Mouse (Mus musculus) kidney, adult 9 months (tissue): ENCODE data around the gene Kcne2.

ENCODE experiments used
- DNase-seq: peaks from one replicate; pipeline ENCODE4 v3.0.0; 2022

Kcne2 gene

DNA sequence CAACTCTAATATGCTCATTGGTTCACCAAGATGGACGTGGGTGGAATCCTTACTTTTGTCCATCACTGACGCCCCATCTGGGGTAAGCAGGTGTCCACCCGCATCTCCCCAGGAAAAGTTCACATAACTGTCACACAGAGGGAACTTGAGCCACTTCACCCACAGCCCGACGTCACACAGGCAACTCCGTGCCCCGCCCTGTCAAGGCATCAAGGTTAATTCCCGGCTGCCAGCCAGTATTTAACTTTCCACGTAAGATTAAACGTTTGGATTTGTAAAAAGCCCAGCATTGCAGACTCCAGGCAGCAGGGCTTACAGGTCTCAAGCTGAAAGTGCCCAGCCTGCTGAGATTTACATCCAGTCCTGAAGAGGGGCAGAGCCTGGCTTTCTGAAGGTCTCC is at the start of gene Kcne2:
Gene Kcne2 (plus strand): TSS at position 289 of the 400 bp plus-strand sequence.
- no peak for DNase-seq

DNA sequence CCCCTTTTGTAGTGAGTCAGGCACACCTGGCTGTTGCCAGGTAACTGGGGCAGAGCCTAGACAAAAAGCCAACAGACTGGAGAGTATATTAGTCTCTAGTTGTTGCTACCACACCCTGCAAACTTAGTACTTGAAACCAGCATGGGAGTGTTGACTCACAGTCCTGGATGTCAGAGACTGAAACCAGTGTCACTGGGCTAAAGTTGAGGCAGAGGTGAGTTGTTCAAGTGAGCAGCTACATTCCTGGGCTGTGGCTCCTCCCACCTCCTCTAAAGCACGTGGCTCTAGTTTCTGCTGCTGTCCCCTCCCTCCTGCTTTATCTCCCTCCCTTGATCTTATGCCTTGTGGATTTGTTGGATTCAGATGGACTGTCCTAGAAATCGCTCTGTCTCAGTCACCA is 46.3 kb upstream of the Kcne2 start:
- DNase-seq, result no peak

DNA sequence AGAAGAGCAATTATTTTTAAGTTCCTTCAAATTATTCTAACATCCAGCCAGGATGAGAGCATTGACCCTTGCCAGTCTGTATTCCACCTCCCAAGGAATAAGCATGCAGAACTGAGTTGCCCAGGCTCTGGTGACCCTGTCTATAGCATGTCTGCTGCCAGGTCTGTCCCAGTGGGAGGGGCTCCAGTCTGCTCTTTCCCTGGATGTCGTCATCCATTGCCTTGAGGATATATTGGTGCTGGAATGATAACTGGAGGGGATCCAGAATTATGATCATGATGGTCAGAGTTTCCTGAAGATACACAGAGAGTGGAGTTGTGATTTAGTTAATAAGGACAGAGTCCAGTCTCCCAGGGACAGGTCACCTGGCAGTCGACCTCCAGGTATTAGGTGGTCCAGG is 45.2 kb upstream of the Kcne2 start:
- DNase-seq, result no peak

DNA sequence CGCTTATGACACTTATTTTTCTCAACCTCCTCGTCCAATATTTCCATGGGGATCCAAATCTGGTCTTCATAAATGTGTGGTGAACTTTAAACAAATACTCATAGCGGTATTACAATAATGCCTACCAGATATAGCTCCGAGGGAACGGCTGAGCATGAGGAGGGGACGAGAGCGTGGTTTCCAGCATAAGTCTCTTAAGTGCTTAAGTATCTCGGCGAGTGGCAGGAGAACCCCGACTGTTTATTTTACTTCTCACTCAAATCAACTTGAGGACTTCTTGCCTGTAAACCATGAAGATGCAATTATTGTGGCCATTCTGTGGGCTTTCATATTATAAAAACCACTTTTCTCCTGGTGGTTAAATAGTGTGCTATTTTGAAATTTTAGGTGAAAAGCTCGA is 44.5 kb upstream of the Kcne2 start:
- no peak for DNase-seq

DNA sequence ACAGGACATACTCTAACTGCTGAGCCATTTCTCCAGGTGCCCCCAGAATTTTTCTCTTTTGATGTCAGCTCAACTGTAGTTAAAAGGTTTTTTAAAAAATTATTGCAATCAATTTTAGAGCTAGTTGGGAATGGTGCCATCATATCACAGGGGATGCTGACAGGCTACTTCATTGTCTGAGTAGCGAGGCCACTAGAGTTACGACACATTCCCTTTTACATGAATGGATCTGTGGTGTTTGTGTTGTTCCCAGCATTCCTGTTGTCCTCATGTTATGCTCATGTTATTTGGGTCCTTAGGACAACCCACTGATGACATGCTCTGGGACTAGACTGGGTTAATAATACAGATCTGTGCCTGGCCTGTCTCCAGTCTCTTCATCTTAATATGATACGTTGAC is 42.5 kb upstream of the Kcne2 start:
- DNase-seq, result no peak

DNA sequence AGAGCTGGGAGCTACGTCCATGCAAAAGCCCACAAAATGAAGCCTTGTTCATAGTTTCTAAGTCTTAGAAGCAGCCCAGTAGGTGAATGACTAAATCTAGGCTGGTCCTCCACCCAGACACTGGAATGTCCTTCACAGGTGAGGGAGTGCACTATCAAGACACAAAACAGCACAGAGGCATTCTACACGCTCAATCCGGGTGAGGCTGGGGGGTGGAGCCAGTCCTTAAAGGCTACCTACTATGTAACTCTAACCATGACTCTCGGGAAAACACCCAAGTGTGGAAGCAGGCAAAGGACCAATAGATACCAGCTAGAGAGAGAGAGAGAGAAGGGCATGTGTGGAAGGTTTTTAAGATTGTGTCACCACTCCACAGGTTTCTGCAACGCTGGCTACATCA is 41.7 kb upstream of the Kcne2 start:
- DNase-seq, result no peak

- no peak for DNase-seq
Observed at GRCm38 (mm10) chr16:92254316-92254715, 37.9 kb upstream of the Kcne2 start.

- DNase-seq, result no peak
Observed at GRCm38 (mm10) chr16:92267861-92268260, 24.3 kb upstream of the Kcne2 start.

GRCm38 (mm10) chr16:92274516-92274915 is 17.7 kb upstream of the Kcne2 start:
- DNase-seq, result no peak

GRCm38 (mm10) chr16:92275526-92275925 is 16.7 kb upstream of the Kcne2 start:
- DNase-seq, result no peak

DNA sequence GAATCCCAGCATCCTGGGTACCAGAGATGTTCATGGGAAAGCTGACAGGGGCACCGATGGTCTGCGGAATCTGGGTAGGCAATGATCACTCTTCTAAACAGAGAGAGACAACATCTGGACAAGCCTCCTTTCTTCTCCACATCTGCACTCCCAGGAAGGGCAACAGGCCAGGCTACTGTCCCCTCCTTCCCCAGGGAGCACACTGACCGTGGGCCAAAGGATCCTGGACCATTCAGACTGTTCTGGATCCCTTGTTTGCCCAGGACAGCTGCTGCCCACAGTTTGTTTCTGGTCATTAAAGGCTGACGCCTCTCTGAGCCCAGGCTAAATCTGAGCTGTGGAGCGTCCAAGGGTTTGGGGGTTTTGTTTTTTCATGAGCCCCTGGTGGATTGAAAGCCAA is 9.5 kb upstream of the Kcne2 start:
- DNase-seq, result no peak

- no peak for DNase-seq
Observed at GRCm38 (mm10) chr16:92285068-92285467, 7.1 kb upstream of the Kcne2 start.

- peak; percentile 85 for DNase-seq
Observed at GRCm38 (mm10) chr16:92286609-92287008, 5.6 kb upstream of the Kcne2 start.

DNA sequence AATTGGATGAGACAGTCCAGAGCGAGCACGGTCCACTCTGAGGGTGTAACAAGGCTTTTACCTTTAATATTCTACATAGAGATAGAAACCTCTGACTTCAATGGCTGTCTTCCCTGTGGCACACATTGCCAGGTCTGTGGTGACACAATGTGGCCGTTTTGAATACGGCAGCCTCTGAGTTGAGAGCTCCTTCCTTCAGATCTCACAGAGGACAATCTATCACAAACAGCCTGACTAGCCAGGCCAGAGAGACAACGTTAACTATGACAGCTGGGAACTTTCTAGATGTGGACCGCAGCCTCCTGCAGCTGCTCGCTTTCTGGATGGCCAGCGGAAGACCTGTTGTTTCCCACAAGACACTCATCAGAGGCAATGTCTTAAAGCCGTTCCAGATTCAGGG is 3.4 kb upstream of the Kcne2 start:
- DNase-seq, result peak; percentile 36

DNA sequence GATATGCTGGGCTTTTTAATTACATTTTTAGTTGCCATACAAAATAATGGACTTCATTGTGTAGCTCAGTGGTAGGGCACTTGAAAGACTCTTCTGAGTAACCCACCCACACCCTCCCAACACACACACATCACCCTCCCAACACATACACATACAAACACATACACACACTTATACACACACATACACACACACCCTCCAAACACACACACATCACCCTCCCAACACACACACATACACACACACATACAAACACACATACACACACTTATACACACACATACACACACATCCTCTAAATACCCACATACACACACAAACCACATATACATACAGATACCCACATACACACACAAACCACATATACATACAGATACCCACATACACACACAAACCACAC is 2.1 kb upstream of the Kcne2 start:
- no peak for DNase-seq

- no peak for DNase-seq
Observed at GRCm38 (mm10) chr16:92294267-92294970, 2.2 kb downstream of the Kcne2 start.

- no peak for DNase-seq
Observed at GRCm38 (mm10) chr16:92295328-92295727, 3.1 kb downstream of the Kcne2 start.

DNA sequence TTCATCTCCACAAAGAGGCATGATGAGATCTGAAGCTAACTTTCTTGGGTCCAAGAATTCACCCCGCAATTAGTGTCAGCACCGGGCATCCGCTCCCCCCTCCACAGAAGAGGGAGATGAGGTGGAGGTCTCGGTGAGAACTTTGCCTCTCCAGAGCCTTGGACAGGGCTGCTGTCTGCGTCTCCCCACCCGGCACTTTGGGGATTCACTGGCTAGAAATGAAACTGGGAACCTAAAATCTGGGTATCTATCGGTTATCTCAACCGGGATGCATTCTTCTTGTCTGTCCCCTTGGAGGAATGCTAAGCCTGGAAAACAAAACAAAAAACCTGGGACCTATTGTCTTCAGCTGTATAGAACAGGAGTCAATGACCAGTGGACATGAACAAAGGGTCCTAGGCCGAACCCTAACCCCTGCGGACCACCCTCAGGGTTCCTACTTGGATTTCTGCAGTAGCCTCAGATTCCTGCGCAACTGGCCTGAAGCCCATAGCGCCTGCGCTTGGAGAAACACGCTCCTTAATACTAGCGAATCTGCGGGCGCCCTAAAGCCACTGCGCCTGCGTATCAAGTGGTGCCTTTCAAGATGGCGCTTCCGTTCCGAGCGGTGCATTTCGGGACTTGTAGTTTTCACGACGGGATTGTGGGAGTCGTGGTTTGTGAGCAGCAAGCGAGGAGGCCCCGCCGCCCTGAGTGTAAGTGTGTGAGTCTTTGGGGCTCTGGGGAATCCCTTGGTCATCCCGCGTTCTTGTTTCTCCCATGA is 8.6 kb downstream of the Kcne2 start, which contains the start of gene Smim11:
Gene Smim11 (plus strand): TSS at position 638 of the 763 bp plus-strand sequence.
- DNase-seq, result peak; percentile 96

GRCm38 (mm10) chr16:92301412-92301806 is 9.2 kb downstream of the Kcne2 start:
- DNase-seq, result no peak

- DNase-seq, result no peak
Observed at GRCm38 (mm10) chr16:92301989-92302388, 9.8 kb downstream of the Kcne2 start.

GRCm38 (mm10) chr16:92302506-92302905 is 10.3 kb downstream of the Kcne2 start:
- peak; percentile 22 for DNase-seq

DNA sequence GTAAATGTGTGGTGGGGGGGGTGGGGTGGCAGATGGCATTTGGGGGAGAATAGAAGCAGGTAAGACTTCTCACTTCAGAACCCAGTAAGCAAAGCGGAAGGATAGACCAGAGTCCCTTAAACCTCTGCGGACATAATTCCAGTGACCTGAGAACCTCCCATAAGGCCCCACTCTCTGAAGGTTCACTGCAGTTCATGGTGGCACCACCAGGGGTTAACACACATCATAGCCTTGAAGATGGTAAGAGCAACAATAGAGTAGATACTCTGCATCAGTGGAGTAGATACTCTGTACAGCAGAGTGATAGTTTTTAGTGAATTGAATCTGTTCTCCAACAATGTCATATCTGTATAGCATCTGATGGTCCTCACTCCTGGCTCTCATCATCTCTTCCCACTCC is 13.3 kb downstream of the Kcne2 start:
- DNase-seq, result no peak

- no peak for DNase-seq
Observed at GRCm38 (mm10) chr16:92307947-92308346, 15.8 kb downstream of the Kcne2 start.

GRCm38 (mm10) chr16:92309126-92309525 is 16.9 kb downstream of the Kcne2 start:
- DNase-seq, result no peak
